9 mouse cellular contexts compared by ENCODE assay signal in the genomic region with DNA sequence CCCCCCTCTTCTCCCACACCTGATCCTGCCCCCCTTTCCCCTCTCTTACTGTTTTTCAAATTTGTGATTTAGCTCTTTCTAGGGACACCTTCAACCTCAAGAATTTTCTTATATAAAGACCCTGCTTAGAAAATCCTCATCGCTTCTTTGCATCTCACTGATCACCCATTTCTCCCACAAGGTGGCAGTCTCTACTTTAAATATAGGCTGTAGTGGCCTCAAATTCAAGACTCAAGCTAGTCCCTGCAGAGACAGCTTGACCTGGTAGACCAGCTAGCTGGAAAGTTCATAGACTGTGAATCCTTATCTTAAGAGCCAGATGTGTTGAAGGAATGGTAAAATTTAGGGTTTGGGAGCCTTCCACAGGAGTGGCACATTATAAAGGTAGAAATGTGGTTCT. TPM values are rescaled to one million over a fixed set of nuclear protein-coding genes. Genes with fewer than 3 reads are reported as not detected.
DNase-seq lines count a peak whose midpoint lies in the region; ATAC-seq and TF ChIP-seq lines count a peak whose summit lies in the region.
"Had no signal": no experiment of that assay in that cellular context is flagged by ENCODE, and none has a peak within 500 bp of the region (broad histone marks: within the 10 kb centered on the region; RNA-seq: fewer than 3 reads in every experiment).

No protein-coding gene starts in this region.

- DNase-seq in cerebellum, adult 18-20 months: peak; percentile 10 to 21
- peak; percentile 49 for DNase-seq in liver, adult 2 months (ENCODE audit: extremely low read depth, low read depth, low spot score)
- DNase-seq in liver, embryonic 11.5 days (ENCODE audit: low spot score): no peak
- DNase-seq in NIH3T3 (ENCODE audit: low read depth): peak; percentile 62
- DNase-seq in hindlimb bud, embryonic 11.5 days (ENCODE audit: extremely low spot score, low read depth, low spot score): peak; percentile 33
- DNase-seq in lung, postnatal 14 days: peak; percentile 56
- no peak for DNase-seq in ovary, postnatal 10 days (ENCODE audit: low spot score)

- no peaks in the 10 kb centered on the region for H3K36me3 ChIP-seq in liver, adult 2 months (ENCODE audit: control insufficient read depth, insufficient read depth, low read length)
- no peaks in the 10 kb centered on the region for H3K36me3 ChIP-seq in liver, embryonic 11.5 days (ENCODE audit: control insufficient read depth, insufficient read depth, low read length)

- H3K4me2 ChIP-seq in liver, embryonic 11.5 days: no peak overlapping the region

- H3K4me1 ChIP-seq in liver, adult 2 months (ENCODE audit: control insufficient read depth, insufficient read depth, low read length): 0 out of 2 replicates have a peak, but pooled peaks cover 2% of the 10 kb centered on the region
- no peaks in the 10 kb centered on the region for H3K4me1 ChIP-seq in liver, embryonic 11.5 days (replicated peaks; ENCODE audit: control insufficient read depth, insufficient read depth, low read length)

- H3K9ac ChIP-seq in liver, adult 2 months (ENCODE audit: low read depth, low read length): no peak overlapping the region
- H3K9ac ChIP-seq in liver, embryonic 11.5 days (ENCODE audit: low read depth, low read length): no peak overlapping the region
- H3K9ac ChIP-seq: liver, embryonic 14.5 days had no signal

- H3K9me3 ChIP-seq in liver, embryonic 11.5 days (ENCODE audit: control insufficient read depth, low read length): no peaks in the 10 kb centered on the region

- TF ChIP-seq CTCF in liver, adult 2 months (IDR thresholded peaks at IDR 0.05; ENCODE audit: low read depth, low read length): 0 out of 2 replicates have a peak, but pooled peaks have one; percentile 11

- no peak overlapping the region for H3K4me3 ChIP-seq in liver, adult 2 months (ENCODE audit: insufficient read depth, low read depth, low read length)
- no peak overlapping the region for H3K4me3 ChIP-seq in liver, embryonic 11.5 days (ENCODE audit: low read depth, low read length)

- ATAC-seq in cerebellum, adult (ENCODE audit: insufficient number of reproducible peaks, low FRiP score, low TSS enrichment): no peak; the same call in 1 of the 2 replicates
- no peak for ATAC-seq in liver, embryonic 11.5 days (replicated peaks; ENCODE audit: low FRiP score)

- H3K27ac ChIP-seq in liver, adult 2 months (replicated peaks; ENCODE audit: insufficient read depth, low read depth, low read length): no peak overlapping the region
- no peak overlapping the region for H3K27ac ChIP-seq in liver, embryonic 11.5 days (ENCODE audit: low read depth, low read length)
- H3K27ac ChIP-seq: liver, embryonic 14.5 days had no signal

- no peaks in the 10 kb centered on the region for H3K79me2 ChIP-seq in liver, adult 2 months (ENCODE audit: control insufficient read depth, insufficient read depth, low read length)

- no peak for TF ChIP-seq POLR2A in liver, adult 2 months (IDR thresholded peaks at IDR 0.05; ENCODE audit: extremely low read depth, insufficient read depth, low read length)

- H3K27me3 ChIP-seq in liver, adult 2 months (ENCODE audit: control insufficient read depth, insufficient read depth, low read length): no peaks in the 10 kb centered on the region
- H3K27me3 ChIP-seq in liver, embryonic 11.5 days (replicated peaks; ENCODE audit: control insufficient read depth, insufficient read depth, low read length): no peaks in the 10 kb centered on the region

- 26% methylated on average over 1 of the region's 1 CpGs for WGBS in liver, adult 2 months
- 28% methylated on average over 1 of the region's 1 CpGs for WGBS in liver, embryonic 11.5 days

RNA-seq across cellular contexts. Expression of gene Gm7879, which starts 20.6 kb away (rescaled TPM):
- 0.28 TPM in 1 of 2 replicates, not detected in the other for total RNA-seq in liver, adult 2 months (2014; rRNA removed)
- polyA plus RNA-seq in liver, adult 2 months (2012; rRNA removed): not detected in 2 replicates
- polyA plus RNA-seq in liver, embryonic 11.5 days (2014; fragmentation: Nextera tagmentation; extraction: Ambion mirVana): not detected in 2 replicates

RNA-seq across cellular contexts. Expression of gene Cd38, which starts 24.0 kb away (rescaled TPM):
- 15.9 and 17.8 TPM in 2 replicates for total RNA-seq in liver, adult 2 months (2014; rRNA removed)
- 4.3 and 4.8 TPM in 2 replicates for polyA plus RNA-seq in liver, adult 2 months (2012; rRNA removed)
- polyA plus RNA-seq in liver, embryonic 11.5 days (2014; fragmentation: Nextera tagmentation; extraction: Ambion mirVana): 22.0 and 25.0 TPM in 2 replicates

Comparison
In these comparisons a context has a peak if more than half of its experiments do, and no peak if none do; other contexts are left out.
1. DNase-seq: peak in cerebellum, adult 18-20 months (2 of 2), liver, adult 2 months (single experiment), NIH3T3 (single experiment), hindlimb bud, embryonic 11.5 days (single experiment) and lung, postnatal 14 days (single experiment); none in liver, embryonic 11.5 days (single experiment) and ovary, postnatal 10 days (single experiment).